Mouse (Mus musculus) adrenal gland, adult 8-10 months (tissue): ENCODE measurements at regions not wholly inside any gene's neighbourhood (a gene's known extent, or its start where the extent isn't known, plus 50 kb on each side); places are given as distances from the start of the nearest gene placed in this dataset.

Experiments used
- DNase-seq: peaks from one replicate; pipeline ENCODE4 v3.0.0; 2022

DNA sequence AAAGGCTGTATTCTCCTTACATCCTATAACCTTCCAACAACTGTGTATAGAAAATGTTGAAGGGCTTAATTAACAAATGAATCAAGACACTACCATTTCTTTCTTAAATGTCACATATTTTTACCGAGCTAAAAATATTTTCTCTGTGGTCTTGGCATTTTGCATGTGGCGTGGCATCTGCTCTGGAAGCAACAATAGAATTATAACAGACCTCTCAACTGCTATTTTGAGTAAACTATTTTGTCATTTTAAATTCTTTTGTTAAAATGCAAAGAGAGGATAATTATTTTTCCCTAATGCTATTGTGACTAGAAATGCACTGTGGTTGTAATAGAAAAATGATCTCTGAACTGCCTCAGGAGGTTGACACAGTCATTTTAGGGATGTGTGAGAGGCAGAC lies 187.9 kb downstream of the Spry2 start:
- no peak for DNase-seq

DNA sequence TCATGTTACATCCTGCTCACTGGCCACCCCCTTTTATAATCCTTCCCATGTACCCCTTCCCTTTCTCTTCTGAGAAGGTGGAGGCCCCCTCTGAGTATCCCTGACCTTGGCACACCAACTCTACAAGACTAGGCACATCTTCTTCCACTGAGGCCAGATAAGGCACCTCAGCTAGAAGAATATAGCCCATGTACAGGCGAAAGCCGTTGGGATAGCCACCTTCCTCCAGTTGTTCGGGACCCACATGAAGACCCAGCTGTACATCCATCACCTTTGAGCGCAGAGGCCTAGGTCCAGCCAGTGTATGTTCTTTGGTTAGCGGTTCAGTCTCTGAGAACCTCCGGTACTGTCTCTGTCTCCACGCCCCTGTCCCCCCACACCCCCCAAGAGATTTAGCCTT lies 189.9 kb downstream of the Spry2 start:
- DNase-seq, result no peak

DNA sequence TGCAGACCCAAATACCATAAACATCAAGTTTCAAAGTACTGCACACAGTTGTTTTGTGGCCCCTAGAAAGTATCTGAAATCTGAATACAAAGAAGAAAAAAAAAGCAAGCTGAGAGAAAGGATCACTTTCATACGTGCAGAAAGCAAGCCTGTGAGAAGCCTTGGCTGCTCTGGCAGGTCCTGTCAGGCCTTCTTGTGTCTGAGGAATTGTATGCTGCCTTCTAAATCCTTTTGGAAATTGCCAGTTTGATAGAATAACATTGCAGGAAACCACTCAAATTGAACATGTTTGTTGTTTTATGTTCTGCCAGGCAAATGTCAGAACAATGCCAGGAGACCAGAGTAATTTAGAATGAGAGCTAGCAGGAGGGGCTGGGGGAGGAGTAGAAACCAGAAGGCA lies 198.0 kb downstream of the Spry2 start:
- no peak for DNase-seq

DNA sequence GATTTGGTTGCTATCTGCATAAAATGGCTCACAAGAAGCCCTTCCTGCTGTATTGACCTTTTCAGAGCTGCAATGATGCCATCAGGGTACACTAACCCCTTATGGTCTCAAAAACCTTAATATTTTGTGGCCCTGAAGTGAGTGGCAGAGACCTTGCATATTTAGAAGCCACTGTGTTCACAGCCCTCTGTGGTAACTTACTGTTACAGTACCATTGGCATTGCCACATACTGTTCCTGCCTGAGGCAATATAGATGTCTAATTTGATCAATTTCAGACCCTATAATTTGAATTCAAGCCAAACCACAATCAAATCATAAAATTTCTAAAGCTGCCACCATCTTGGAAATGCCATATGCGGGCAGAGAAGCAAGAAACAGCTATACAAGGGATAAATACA lies 198.5 kb downstream of the Spry2 start:
- no peak for DNase-seq

DNA sequence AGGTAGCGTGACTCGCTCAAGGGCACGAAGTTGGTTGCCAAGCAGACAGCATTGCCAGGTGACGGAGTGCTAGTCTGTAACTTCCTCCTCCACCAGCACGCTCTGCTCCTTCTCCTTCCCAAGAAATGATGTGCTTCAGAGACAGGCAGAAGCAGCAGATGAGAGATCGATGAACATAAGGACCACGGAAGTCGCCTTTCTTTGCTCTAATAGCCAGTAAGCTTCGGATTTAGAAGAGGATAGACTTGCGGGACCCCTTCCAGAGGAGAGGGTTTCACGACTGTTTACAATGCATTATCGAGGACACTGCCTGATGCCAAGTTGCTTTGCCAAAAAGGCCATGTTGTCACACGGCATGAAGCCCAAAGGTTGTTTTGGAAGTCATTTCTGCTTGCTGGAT lies 199.2 kb downstream of the Spry2 start:
- no peak for DNase-seq

- DNase-seq, result no peak
These were observed 201.7 kb downstream of the Spry2 start for GRCm38 (mm10) chr14:105694969-105695368.

DNA sequence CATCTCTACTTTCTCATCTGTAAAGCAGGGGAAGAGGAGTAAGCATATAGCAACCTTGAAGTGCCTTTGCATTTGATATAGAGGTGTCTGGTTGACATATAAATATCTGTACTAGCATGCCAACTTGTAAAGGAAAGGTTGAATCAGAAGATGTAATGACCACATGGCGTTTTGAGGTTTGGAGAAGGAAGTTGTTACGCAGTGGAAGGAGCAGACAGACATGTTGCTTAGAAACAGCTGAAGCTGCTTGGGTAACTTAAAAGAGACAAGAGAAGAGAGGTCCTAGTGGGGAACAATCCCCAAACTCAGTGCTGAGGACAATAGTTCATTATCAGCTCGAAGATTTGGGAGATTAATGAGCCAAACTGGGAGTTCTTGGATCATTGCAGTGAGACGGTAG lies 202.9 kb downstream of the Spry2 start:
- no peak for DNase-seq

DNA sequence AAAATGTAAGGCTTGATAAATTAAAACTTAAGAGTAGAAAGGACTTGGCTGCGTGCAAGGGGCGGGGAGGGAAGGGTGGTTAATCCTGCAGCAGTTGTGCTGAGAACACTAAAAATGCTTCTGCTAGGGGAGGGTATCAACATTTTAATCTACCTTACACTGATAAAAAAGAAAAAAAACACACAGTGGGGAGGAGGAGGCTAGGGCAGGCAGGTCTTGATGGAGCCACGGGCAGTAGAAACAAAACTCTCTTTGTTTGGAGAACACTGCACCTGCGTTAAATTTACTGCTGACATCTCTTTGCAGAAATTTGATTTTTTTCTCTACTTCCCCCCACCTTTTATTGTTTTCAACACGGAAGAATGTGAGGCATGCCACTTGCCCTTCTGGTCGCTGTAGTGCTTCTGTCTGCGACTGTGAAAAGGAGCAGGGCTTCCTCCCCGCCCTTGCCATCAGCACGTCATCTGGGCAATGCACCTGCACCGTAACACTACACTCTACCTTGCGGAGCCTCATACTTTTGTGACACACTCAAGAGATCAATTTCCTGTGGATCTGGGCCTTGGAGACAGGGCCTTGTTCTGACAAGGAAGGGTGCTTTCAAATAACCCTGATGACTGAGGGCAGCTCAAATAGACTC lies 211.7 kb downstream of the Spry2 start:
- no peak for DNase-seq

- no peak for DNase-seq
These were observed 212.3 kb downstream of the Spry2 start for GRCm38 (mm10) chr14:105684329-105684728.

GRCm38 (mm10) chr14:105676646-105676930 lies 220.0 kb downstream of the Spry2 start:
- peak; percentile 21 for DNase-seq

DNA sequence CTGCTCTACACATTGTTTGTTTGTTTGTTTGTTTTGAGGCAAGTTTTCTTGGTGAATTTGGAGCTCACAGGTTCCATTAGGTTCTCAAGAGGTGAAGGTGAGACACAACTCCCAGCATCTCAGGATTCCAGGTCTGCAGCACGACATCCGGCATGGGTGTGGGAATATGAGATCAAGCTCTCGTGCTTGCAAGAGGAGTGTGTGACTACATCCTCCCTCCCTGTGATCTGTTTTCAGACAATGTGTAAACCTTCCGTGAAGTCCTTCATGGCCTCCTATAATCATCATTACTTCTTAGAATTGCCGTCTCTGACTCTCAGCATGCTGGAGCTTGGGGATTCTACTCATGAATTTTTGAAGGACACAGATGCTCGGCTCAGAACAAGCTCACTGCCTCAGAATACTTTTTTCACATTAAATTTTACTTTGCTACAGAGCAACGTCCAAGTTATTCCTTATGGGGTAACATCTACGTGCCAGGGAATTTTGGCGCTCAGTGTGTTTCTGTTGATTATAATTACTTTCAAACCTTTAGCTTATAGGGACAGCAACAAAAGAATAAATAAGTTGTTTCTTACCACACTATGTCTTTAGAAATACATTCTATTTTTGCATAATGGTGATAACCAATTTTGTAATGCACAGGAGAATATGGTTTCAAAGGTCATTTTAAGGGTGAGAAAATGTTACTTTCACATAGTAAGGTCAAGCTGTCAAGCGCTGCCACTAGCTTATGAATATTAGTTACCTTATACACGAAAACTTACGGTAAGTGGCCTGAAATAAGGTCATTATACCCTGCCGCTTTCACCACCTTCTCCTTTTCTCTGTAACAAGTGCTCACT lies 220.6 kb downstream of the Spry2 start:
- DNase-seq, result no peak

DNA sequence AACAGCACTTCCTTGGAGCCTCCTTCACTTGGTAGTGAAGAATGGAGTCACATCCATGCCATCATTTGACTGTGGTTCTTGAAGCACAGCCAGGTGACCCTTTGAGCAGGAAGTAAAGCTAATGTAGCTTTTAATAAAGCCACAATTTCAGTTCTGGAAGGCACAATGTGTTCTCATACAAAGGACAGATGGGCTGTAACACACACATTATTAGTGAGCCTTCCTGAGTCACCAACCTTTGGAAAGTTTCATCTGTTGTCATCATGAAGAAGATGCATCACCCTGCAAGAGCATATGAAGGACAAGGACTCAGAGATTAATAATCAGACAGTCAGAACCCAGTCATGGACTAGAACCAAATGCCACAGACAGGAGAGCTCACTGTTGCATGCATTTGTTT lies 221.6 kb downstream of the Spry2 start:
- peak; percentile 45 for DNase-seq

GRCm38 (mm10) chr14:105668969-105669368 lies 227.7 kb downstream of the Spry2 start:
- DNase-seq, result peak; percentile 32

DNA sequence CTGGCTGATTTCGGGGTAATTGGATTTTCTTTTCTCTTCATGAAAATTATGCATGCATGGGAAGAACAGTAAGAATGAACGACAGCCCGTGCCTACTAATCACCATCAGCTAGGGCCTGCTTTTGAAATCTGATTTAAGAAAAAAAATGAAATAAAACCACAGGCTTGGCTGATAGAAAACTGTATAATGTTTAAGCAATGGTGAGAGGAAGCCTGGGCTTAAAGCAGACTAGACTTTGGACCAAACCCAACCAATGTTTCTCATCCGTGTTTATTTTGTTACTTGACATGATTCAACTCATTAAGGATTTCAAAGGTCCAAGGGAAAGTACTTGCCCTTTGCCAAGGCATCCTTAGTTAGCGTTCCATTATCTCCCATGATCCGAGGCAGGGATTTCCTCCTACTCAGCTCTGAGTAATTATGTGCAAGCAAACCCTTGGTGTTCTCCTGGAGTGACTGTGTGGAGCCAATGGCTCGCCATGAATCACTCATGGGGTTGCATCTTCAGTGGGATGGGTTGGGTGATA lies 231.9 kb downstream of the Spry2 start:
- no peak for DNase-seq

DNA sequence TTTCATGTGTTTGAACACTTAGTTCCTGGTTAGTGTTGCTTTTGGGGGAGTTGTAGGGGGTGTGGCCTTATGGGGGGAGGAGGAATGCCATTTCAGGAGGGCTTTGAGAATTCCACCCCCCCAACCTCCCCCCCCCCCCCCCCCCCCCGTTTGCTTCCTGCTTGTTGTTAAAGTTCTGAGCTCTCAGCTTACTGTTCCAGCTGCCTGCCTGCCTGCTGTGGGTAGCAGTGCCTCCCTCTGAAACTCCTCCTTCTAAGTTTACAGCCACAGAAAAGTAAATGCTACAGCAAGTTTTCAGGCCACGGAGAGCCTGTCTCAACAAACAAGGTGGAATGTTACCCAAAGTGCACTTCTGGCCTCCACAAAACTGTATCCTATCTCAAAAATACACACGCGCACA lies 233.1 kb downstream of the Spry2 start:
- no peak for DNase-seq

- no peak for DNase-seq
These were observed 233.8 kb downstream of the Spry2 start for GRCm38 (mm10) chr14:105662839-105663238.

DNA sequence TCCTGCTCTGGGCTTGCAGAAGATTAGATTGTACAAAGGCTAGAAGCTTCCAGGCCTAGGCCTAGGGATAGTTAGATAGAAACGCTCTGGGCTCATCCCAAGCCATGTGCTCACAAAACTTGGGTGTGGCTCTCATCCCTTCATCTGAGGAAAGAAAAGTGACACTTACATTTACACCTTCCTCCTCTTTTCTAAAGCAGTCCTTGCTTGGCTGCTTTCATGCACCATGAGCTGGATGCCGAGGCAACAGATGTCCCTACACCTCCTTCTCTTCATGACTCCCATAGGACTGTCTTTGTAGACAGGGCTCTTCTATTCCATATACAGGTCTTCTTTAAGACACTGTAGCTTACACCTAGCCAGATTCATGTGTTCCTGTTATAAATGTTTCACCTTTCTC lies 238.3 kb downstream of the Spry2 start:
- DNase-seq, result no peak

DNA sequence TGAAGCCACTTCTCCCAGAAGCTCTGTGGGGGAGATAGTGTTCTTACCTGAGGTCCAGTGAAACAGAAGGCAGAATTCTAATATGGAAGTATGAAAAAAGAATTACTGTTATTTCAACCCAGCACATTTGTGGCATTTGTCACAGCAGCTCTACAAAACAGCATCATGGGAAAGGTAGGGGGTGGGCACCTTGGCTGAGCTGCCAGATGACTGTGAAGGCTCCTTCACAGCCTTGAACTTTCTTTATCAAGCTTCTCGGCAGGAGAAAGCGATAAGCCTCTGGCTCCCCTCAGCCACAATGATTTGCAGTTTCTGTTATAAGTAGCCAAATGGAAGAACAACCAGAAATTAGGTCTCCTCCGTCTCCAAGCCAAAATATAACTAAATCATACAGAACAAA lies 249.5 kb downstream of the Spry2 start:
- DNase-seq, result peak; percentile 13

DNA sequence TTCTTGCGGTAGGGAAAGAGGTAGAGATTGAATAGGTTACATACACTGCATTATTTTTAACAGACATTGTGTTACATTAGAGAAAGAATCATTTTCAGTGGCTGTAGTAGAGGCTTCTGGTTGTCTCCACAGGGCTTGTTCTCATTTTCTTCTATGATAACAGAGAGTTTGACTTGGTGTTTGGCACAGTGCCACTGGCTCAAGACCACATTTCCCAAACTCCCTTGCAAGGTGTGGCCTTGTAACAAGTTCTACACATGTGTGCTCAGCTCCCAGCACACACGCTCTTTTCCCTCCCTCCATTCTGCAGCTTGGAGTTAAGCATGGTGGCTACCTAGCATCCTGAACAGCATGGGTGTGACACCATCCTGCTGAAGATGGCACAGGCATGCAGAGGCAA lies 252.2 kb downstream of the Spry2 start:
- DNase-seq, result no peak

- DNase-seq, result no peak
These were observed 253.2 kb downstream of the Spry2 start for GRCm38 (mm10) chr14:105643285-105643957.

DNA sequence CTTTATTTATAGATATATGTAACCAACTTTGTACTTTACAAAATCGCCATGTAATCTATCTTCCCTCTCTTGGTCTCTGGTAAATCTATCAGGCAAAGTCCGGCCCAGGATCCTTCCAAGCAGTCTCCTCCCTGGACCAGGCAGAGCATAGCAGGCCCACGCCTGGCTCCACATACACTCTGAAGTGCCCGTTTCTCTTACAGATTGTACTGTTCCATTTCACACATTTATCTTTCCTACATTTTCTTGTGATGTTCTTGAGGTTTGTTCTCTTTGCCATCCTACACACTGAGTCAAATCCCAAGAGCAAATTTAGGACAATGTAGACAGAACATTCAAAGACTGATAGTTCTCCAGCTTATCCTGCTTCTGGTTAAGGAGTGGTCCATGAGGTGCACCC lies 264.3 kb downstream of the Spry2 start:
- DNase-seq, result no peak

GRCm38 (mm10) chr14:105631681-105632031 lies 265.0 kb downstream of the Spry2 start:
- DNase-seq, result no peak

DNA sequence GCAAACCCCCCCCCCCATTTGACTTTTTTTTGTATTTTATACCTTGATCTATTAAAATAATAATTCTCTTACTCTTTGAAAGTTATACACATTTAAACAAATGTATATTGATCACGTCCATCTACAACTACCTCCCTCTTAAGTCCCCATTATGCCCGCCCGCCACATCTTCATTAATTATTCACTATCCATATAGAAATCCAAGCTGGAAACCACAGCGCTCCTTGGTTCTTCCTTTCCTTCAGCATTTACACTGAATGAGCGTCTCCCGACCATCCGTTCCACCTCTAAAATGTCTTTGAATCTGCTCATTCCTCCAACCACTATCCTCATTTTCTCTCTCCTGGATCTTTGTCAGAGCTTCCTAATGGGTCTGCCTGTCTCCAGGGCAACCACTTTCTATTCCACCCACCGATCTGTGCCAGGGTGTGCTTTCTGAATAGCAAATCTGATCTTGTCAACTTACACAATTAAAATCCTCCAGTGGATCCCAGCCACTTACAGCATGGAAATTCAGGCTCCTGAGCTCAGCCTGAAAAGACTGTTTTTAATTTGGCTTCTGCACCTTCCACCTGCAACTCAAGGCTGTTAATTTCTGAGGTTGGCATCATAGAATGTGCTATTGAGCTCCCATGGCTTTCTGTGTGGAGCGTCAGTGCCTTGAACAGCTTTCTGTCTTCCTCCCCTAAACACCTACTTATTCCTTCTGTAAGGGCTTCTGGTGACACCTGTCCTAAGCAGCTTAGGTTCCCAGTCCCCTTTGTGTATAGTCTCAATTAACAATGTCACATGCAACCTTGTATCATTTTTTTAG lies 265.5 kb downstream of the Spry2 start:
- DNase-seq, result no peak
